Mouse (Mus musculus) bone marrow, adult 2 months (tissue): ENCODE data around the gene Lrguk. TPM values are rescaled to one million over a fixed set of nuclear protein-coding genes. Genes with fewer than 3 reads are reported as not detected.

Experiments used
- H3K27ac ChIP-seq: fragments of 200-500 bp; 2 replicates; pipeline ENCODE4 v1.5.1; 2012; ENCODE audit warnings: low read depth, mild to moderate bottlenecking, control low read depth, inconsistent platforms, low read length; ENCODE audit not compliant: control insufficient read depth, poor library complexity, insufficient read depth
- H3K4me1 ChIP-seq: fragments of 200-500 bp; 2 replicates; pipeline ENCODE4 v1.6.1; 2011; ENCODE audit warnings: low read length; ENCODE audit not compliant: control insufficient read depth, insufficient read depth
- H3K4me3 ChIP-seq: fragments of 200-500 bp; replicated peaks from 2 replicates; pipeline ENCODE3; 2011; ENCODE audit warnings: mild to moderate bottlenecking, low read depth, low read length, control low read depth; ENCODE audit not compliant: control insufficient read depth
- CTCF ChIP-seq: fragments of 200-500 bp; IDR thresholded peaks from 2 replicates; pipeline ENCODE4 v1.5.1; 2011; ENCODE audit warnings: low read length, control low read depth; ENCODE audit not compliant: control insufficient read depth, insufficient read depth
- POLR2A ChIP-seq: fragments of 200-500 bp; IDR thresholded peaks from 2 replicates; pipeline ENCODE4 v1.6.1; 2011; ENCODE audit warnings: low read depth, mild to moderate bottlenecking, control low read depth, low read length, borderline replicate concordance; ENCODE audit not compliant: control insufficient read depth
- WGBS: fragments of 180-500 bp; shearing (Covaris S2); methylation state at CpG from one replicate; pipeline ENCODE4 v1.1.7; 2018; 5-methylcytosine and 5-hydroxymethylcytosine counted together
- polyA plus RNA-seq: library from polyadenylated mRNA; stranded (reverse); fragments of >200 nt; gene quantifications from 2 replicates; pipeline ENCODE4 v1.2.4, GENCODE M21; 2011; ENCODE audit warnings: low replicate concordance; ENCODE audit not compliant: missing spikeins, insufficient read depth, insufficient read length

The Lrguk gene
- polyA plus RNA-seq, 1 experiment = not detected

DNA sequence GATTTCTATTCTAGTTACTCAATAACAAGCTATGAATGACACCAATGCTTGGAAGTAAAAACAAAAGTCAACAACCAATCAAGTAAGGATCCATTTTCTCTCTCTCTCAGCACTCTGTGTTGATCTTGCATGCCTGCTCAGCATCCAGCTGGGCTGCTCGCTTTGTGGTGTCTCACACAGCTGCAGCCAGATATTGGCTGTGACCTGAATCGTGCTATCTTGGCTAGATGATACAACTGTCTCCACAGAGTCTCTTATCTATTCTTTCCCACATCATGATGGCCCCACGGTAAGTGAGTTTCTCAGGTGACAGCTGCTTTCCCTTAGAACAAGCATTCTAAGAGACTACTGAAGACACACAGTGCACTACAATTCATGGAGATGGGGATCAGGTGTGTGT is 152.7 kb downstream of the Lrguk start:
- Histone ChIP-seq H3K4me3 (no peak overlapping the region), H3K4me1 (no peaks in the 10 kb centered on the region), H3K27ac (no peak overlapping the region)
- 65% methylated on average over 3 of the region's 3 CpGs for WGBS
- no peak for TF ChIP-seq CTCF
- TF ChIP-seq POLR2A = no peak

GRCm38 (mm10) chr6:34183326-34183725 is 154.1 kb downstream of the Lrguk start:
- WGBS = 69% methylated on average over 3 of the region's 3 CpGs
- Histone ChIP-seq H3K4me1 (no peaks in the 10 kb centered on the region), H3K27ac (no peak overlapping the region), H3K4me3 (no peak overlapping the region)
- no peak for TF ChIP-seq CTCF
- TF ChIP-seq POLR2A = no peak

Other genes with a start within 250 kb of the Lrguk start
- gene Slc35b4, start 147.7 kb downstream of the Lrguk start, polyA plus RNA-seq = 1.9 and 5.1 TPM in 2 replicates